Mouse (Mus musculus) limb, embryonic 13.5 days (tissue): ENCODE measurements around the gene Nicn1. TPM values are rescaled to one million over a fixed set of nuclear protein-coding genes. Genes with fewer than 3 reads are reported as not detected.
"Not testable (repeated sequence)": the region's sequence is repeated elsewhere in the genome, so short reads cannot be mapped to it uniquely, and the experiment has no call there.

Experiments used
- ATAC-seq: fragments of 200-750 bp; cut with Nextera tagmentation; 2 replicates; pipeline ENCODE4 v1.8.0; 2017; ENCODE audit warnings: low read depth, moderate number of reproducible peaks, moderate TSS enrichment; ENCODE audit not compliant: low FRiP score
- H3K27ac ChIP-seq: fragments of 300-500 bp; sonication (generic); 2 replicates; pipeline ENCODE4 v1.5.1; 2015; ENCODE audit warnings: inconsistent platforms, mild to moderate bottlenecking, moderate library complexity
- H3K27me3 ChIP-seq: fragments of 300-500 bp; sonication (generic); 2 replicates; pipeline ENCODE4 v1.6.1; 2015; ENCODE audit warnings: mild to moderate bottlenecking, inconsistent platforms
- H3K36me3 ChIP-seq: fragments of 300-500 bp; sonication (generic); 2 replicates; pipeline ENCODE4 v1.6.1; 2015; ENCODE audit warnings: inconsistent platforms, mild to moderate bottlenecking, moderate library complexity
- H3K4me1 ChIP-seq: fragments of 300-500 bp; sonication (generic); 2 replicates; pipeline ENCODE4 v1.6.1; 2015; ENCODE audit warnings: inconsistent platforms
- H3K4me2 ChIP-seq: fragments of 300-500 bp; sonication (generic); replicated peaks from 2 replicates; pipeline ENCODE4 v1.6.1; 2015; ENCODE audit warnings: inconsistent platforms, mild to moderate bottlenecking, moderate library complexity
- H3K4me3 ChIP-seq: fragments of 300-500 bp; sonication (generic); 2 replicates; pipeline ENCODE4 v1.5.1; 2015; ENCODE audit warnings: moderate library complexity, mild to moderate bottlenecking, inconsistent platforms
- H3K9ac ChIP-seq: fragments of 300-500 bp; sonication (generic); 2 replicates; pipeline ENCODE4 v1.6.1; 2015; ENCODE audit warnings: mild to moderate bottlenecking, inconsistent platforms
- H3K9me3 ChIP-seq: fragments of 300-500 bp; sonication (generic); 2 replicates; pipeline ENCODE4 v1.6.1; 2016; ENCODE audit warnings: inconsistent platforms
- WGBS: fragments of 180-500 bp; shearing (Covaris S2); methylation state at CpG from one replicate; pipeline ENCODE4 v1.1.7; 2015; 5-methylcytosine and 5-hydroxymethylcytosine counted together
- polyA plus RNA-seq: library from polyadenylated mRNA; unstranded; fragments of >200 nt; fragmentation: Nextera tagmentation; extraction: Ambion mirVana; gene quantifications from 2 replicates; pipeline ENCODE4 v1.2.1, GENCODE M21; 2015

Nicn1 gene
- polyA plus RNA-seq, 1 experiment from 2014 or later: 54.0 TPM

GRCm38 (mm10) chr9:108284410-108284809, 5.8 kb upstream of the Nicn1 start:
- H3K4me1 ChIP-seq: 0 out of 2 replicates have a peak, but pooled peaks cover 3% of the 10 kb centered on the region
- no peak overlapping the region for H3K4me2 ChIP-seq
- H3K9ac ChIP-seq: no peak overlapping the region
- WGBS: 12% methylated on average over 6 of the region's 6 CpGs
- H3K9me3 ChIP-seq: no peaks in the 10 kb centered on the region
- H3K36me3 ChIP-seq: no peaks in the 10 kb centered on the region
- ATAC-seq: peak; percentile 71; the same call in 1 of the 2 replicates
- no peaks in the 10 kb centered on the region for H3K27me3 ChIP-seq
- H3K27ac ChIP-seq: no peak overlapping the region
- no peak overlapping the region for H3K4me3 ChIP-seq

- H3K9me3 ChIP-seq, H3K4me3 ChIP-seq, H3K4me1 ChIP-seq, H3K9ac ChIP-seq, H3K4me2 ChIP-seq, ATAC-seq, H3K27me3 ChIP-seq, H3K36me3 ChIP-seq, H3K27ac ChIP-seq: not testable (repeated sequence)
- 73% methylated on average over 6 of the region's 6 CpGs for WGBS
Observed at GRCm38 (mm10) chr9:108287526-108288238, 2.5 kb upstream of the Nicn1 start.

GRCm38 (mm10) chr9:108289347-108289746, 882 bp upstream of the Nicn1 start:
- Histone ChIP-seq H3K9ac (peak overlapping the region; percentile 68; the same call in 1 of the 2 replicates), H3K36me3 (peaks cover 7% of the 10 kb centered on the region), H3K4me2 (peak overlapping the region; percentile 67), H3K9me3 (no peaks in the 10 kb centered on the region), H3K4me1 (peaks cover 5% of the 10 kb centered on the region), H3K27ac (no peak overlapping the region), H3K4me3 (peak overlapping the region; percentile 55), H3K27me3 (no peaks in the 10 kb centered on the region)
- 57% methylated on average over 2 of the region's 2 CpGs for WGBS
- no peak for ATAC-seq

- ATAC-seq: no peak
- Histone ChIP-seq H3K27ac (peak overlapping the region; percentile 39), H3K36me3 (peaks cover 21% of the 10 kb centered on the region), H3K9ac (peak overlapping the region; percentile 65), H3K4me1 (peaks cover 5% of the 10 kb centered on the region), H3K9me3 (no peaks in the 10 kb centered on the region), H3K27me3 (no peaks in the 10 kb centered on the region), H3K4me3 (peak overlapping the region; percentile 55), H3K4me2 (peak overlapping the region; percentile 67)
- WGBS: 53% methylated on average over 6 of the region's 6 CpGs
Observed at GRCm38 (mm10) chr9:108290773-108291172, 544 bp downstream of the Nicn1 start.

- Histone ChIP-seq H3K9ac (peak within 1 kb of the TSS; percentile 31), H3K4me3 (peak within 1 kb of the TSS; percentile 24)
- WGBS: 25% methylated on average over 18 of the region's 18 CpGs
Observed at GRCm38 (mm10) chr9:108296453-108297355, 6.5 kb downstream of the Nicn1 start, which contains the start of gene Amt. Gene Amt (plus strand): TSS chr9:108296853.

GRCm38 (mm10) chr9:108301853-108302252, 11.6 kb downstream of the Nicn1 start:
- Histone ChIP-seq H3K36me3 (peaks cover 30% of the 10 kb centered on the region), H3K4me2 (no peak overlapping the region), H3K4me3 (no peak overlapping the region), H3K9ac (no peak overlapping the region), H3K9me3 (no peaks in the 10 kb centered on the region), H3K4me1 (peaks cover 11% of the 10 kb centered on the region), H3K27ac (no peak overlapping the region), H3K27me3 (no peaks in the 10 kb centered on the region)
- WGBS: 79% methylated on average over 3 of the region's 3 CpGs
- ATAC-seq: no peak

More at GRCm38 (mm10) chr9:108296453-108297355, 6.5 kb downstream of the Nicn1 start, which contains the start of gene Amt:
- Histone ChIP-seq H3K27ac (no peak within 1 kb of the TSS), H3K36me3 (peaks cover 36% of the 10 kb centered on the region), H3K9me3 (no peaks in the 10 kb centered on the region), H3K27me3 (no peaks in the 10 kb centered on the region), H3K4me1 (0 out of 2 replicates have a peak, but pooled peaks cover 7% of the 10 kb centered on the region), H3K4me2 (peak within 1 kb of the TSS; percentile 46)
- 0 out of 2 replicates have a peak, but pooled peaks have one; percentile 48 for ATAC-seq

GRCm38 (mm10) chr9:108304716-108305115, 14.5 kb downstream of the Nicn1 start:
- 81% methylated on average over 4 of the region's 4 CpGs for WGBS
- Histone ChIP-seq H3K9ac (peak overlapping the region; percentile 84; the same call in 1 of the 2 replicates), H3K9me3 (no peaks in the 10 kb centered on the region), H3K4me3 (peak overlapping the region; percentile 94), H3K4me1 (peaks cover 24% of the 10 kb centered on the region), H3K27me3 (no peaks in the 10 kb centered on the region), H3K4me2 (peak overlapping the region; percentile 86), H3K27ac (no peak overlapping the region), H3K36me3 (peaks cover 30% of the 10 kb centered on the region)
- ATAC-seq: no peak

- no peak for ATAC-seq
- Histone ChIP-seq H3K36me3 (peaks cover 30% of the 10 kb centered on the region), H3K27ac (peak overlapping the region; percentile 74), H3K4me2 (peak overlapping the region; percentile 86), H3K9me3 (no peaks in the 10 kb centered on the region), H3K9ac (peak overlapping the region; percentile 84), H3K4me1 (peaks cover 24% of the 10 kb centered on the region), H3K4me3 (peak overlapping the region; percentile 94), H3K27me3 (no peaks in the 10 kb centered on the region)
- 0% methylated on average over 1 of the region's 1 CpGs for WGBS
Observed at GRCm38 (mm10) chr9:108305170-108305569, 14.9 kb downstream of the Nicn1 start.

- WGBS: under 1% methylated on average over 81 of the region's 81 CpGs
- Histone ChIP-seq H3K27me3 (no peaks in the 10 kb centered on the region), H3K9me3 (no peaks in the 10 kb centered on the region), H3K4me3 (peak within 1 kb of the TSS; percentile 94), H3K36me3 (peaks cover 24% of the 10 kb centered on the region), H3K9ac (peak within 1 kb of the TSS; percentile 97), H3K27ac (peak within 1 kb of the TSS; percentile 100), H3K4me2 (peak within 1 kb of the TSS; percentile 86), H3K4me1 (peaks cover 26% of the 10 kb centered on the region)
- ATAC-seq: peak; percentile 97
Observed at GRCm38 (mm10) chr9:108305629-108306520, 15.6 kb downstream of the Nicn1 start, which contains the start of the genes Rhoa and Tcta. Gene Rhoa (plus strand): TSS chr9:108306129. Gene Tcta (minus strand): TSS chr9:108306160.

GRCm38 (mm10) chr9:108306571-108306980, 16.3 kb downstream of the Nicn1 start:
- Histone ChIP-seq H3K9me3 (no peaks in the 10 kb centered on the region), H3K27ac (peak overlapping the region; percentile 100), H3K27me3 (no peaks in the 10 kb centered on the region), H3K9ac (peak overlapping the region; percentile 97), H3K4me2 (peak overlapping the region; percentile 86), H3K36me3 (peaks cover 18% of the 10 kb centered on the region), H3K4me3 (peak overlapping the region; percentile 94), H3K4me1 (peaks cover 32% of the 10 kb centered on the region)
- ATAC-seq: peak; percentile 60
- WGBS: under 1% methylated on average over 51 of the region's 51 CpGs
